Mouse (Mus musculus) lung, postnatal 0 days (tissue): ENCODE results near the gene Gal3st3.

Experiments
- CTCF ChIP-seq: IDR thresholded peaks from 2 replicates; pipeline ENCODE4 v1.5.1; 2016; ENCODE audit warnings: antibody characterized with exemption, mild to moderate bottlenecking
- EP300 ChIP-seq: IDR thresholded peaks from 2 replicates; pipeline ENCODE4 v1.6.1; 2016; ENCODE audit warnings: antibody characterized with exemption, mild to moderate bottlenecking, control low read depth

DNA sequence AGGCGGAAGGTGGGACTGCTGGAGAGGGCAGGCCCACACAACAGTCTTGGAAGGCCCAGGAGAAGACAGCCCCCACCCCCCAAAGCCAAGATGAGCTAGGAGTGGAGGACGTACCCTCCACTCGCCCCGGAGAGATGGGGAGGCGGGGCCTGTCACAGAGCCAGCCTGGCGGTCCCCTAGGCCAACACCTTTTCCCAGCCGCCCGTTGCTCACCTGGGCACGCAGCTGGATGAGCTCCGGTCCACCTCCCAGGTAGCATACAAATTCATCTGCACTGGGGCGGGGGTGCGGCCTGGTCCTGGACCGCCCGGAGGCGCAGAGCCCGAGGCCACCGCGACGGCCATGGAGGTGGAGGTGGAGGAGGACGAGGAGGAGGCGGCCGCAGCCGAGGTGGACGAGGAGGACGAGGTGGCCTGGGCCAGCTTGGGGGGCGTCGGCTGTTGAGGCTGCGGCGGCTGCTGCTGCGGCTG lies 25.8 kb upstream of the Gal3st3 start:
- TF ChIP-seq EP300 (no peak), CTCF (0 out of 2 replicates have a peak, but pooled peaks have one; percentile 3)
